Mouse (Mus musculus): ENCODE measurements around the gene Csk. TPM values are rescaled to one million over a fixed set of nuclear protein-coding genes. Genes with fewer than 3 reads are reported as not detected.

Csk gene
- total and polyA plus RNA-seq, 3 experiments = 118 to 332 (median 151) TPM

GRCm38 (mm10) chr9:57671037-57671436 is 17.6 kb upstream of the Csk start:
- H3K27me3 ChIP-seq (ENCODE audit: insufficient read depth, low read length) = peaks cover 28% of the 10 kb centered on the region
- H3K36me3 ChIP-seq (replicated peaks) = no peaks in the 10 kb centered on the region
- DNase-seq (ENCODE audit: low spot score) = no peak
- no peaks in the 10 kb centered on the region for H3K9me3 ChIP-seq (replicated peaks)
- H3K4me1 ChIP-seq (ENCODE audit: insufficient read depth, low read depth, low read length) = no peaks in the 10 kb centered on the region
- ATAC-seq (ENCODE audit: extremely low read depth, insufficient number of reproducible peaks, low FRiP score, poor library complexity, severe bottlenecking) = no peak
- no peak overlapping the region for H3K4me3 ChIP-seq (ENCODE audit: low read depth, low read length)
- TF ChIP-seq GATA2 (IDR thresholded peaks at IDR 0.05; ENCODE audit: borderline replicate concordance, low read depth, low read length) (no peak), TAL1 (conservative IDR thresholded peaks at IDR 0.05; ENCODE audit: low read depth, low read length) (no peak), POLR2AphosphoS5 (IDR thresholded peaks at IDR 0.05; ENCODE audit: insufficient replicate concordance, low read depth, low read length) (no peak), GATA1 (IDR thresholded peaks at IDR 0.05; ENCODE audit: borderline replicate concordance, low read length) (no peak), CTCF (IDR thresholded peaks at IDR 0.05; ENCODE audit: low read depth, low read length) (no peak)

- no peaks in the 10 kb centered on the region for H3K4me1 ChIP-seq (ENCODE audit: insufficient read depth, low read depth, low read length)
- H3K4me3 ChIP-seq (ENCODE audit: low read depth, low read length) = no peak overlapping the region
- no peaks in the 10 kb centered on the region for H3K36me3 ChIP-seq (replicated peaks)
- H3K27me3 ChIP-seq (ENCODE audit: insufficient read depth, low read length) = peaks cover 32% of the 10 kb centered on the region
- H3K9me3 ChIP-seq (replicated peaks) = no peaks in the 10 kb centered on the region
- TF ChIP-seq GATA2 (IDR thresholded peaks at IDR 0.05; ENCODE audit: borderline replicate concordance, low read depth, low read length) (no peak), TAL1 (conservative IDR thresholded peaks at IDR 0.05; ENCODE audit: low read depth, low read length) (no peak), GATA1 (IDR thresholded peaks at IDR 0.05; ENCODE audit: borderline replicate concordance, low read length) (no peak), POLR2AphosphoS5 (IDR thresholded peaks at IDR 0.05; ENCODE audit: insufficient replicate concordance, low read depth, low read length) (no peak), CTCF (IDR thresholded peaks at IDR 0.05; ENCODE audit: low read depth, low read length) (no peak)
- DNase-seq (ENCODE audit: low spot score) (no peak), ATAC-seq (ENCODE audit: extremely low read depth, insufficient number of reproducible peaks, low FRiP score, poor library complexity, severe bottlenecking) (no peak)
Measured at GRCm38 (mm10) chr9:57669566-57669965, 16.1 kb upstream of the Csk start.

- Histone ChIP-seq H3K9me3 (replicated peaks) (no peaks in the 10 kb centered on the region), H3K4me3 (ENCODE audit: low read depth, low read length) (no peak overlapping the region), H3K27me3 (ENCODE audit: insufficient read depth, low read length) (peaks cover 34% of the 10 kb centered on the region), H3K36me3 (replicated peaks) (no peaks in the 10 kb centered on the region), H3K4me1 (ENCODE audit: insufficient read depth, low read depth, low read length) (no peaks in the 10 kb centered on the region)
- ATAC-seq (ENCODE audit: extremely low read depth, insufficient number of reproducible peaks, low FRiP score, poor library complexity, severe bottlenecking) (no peak), DNase-seq (ENCODE audit: low spot score) (no peak)
- TF ChIP-seq GATA2 (IDR thresholded peaks at IDR 0.05; ENCODE audit: borderline replicate concordance, low read depth, low read length) (no peak), CTCF (IDR thresholded peaks at IDR 0.05; ENCODE audit: low read depth, low read length) (no peak), GATA1 (IDR thresholded peaks at IDR 0.05; ENCODE audit: borderline replicate concordance, low read length) (no peak), POLR2AphosphoS5 (IDR thresholded peaks at IDR 0.05; ENCODE audit: insufficient replicate concordance, low read depth, low read length) (no peak), TAL1 (conservative IDR thresholded peaks at IDR 0.05; ENCODE audit: low read depth, low read length) (no peak)
Measured at GRCm38 (mm10) chr9:57668277-57668676, 14.8 kb upstream of the Csk start.

- no peak for DNase-seq (ENCODE audit: low spot score)
- TF ChIP-seq GATA1 (IDR thresholded peaks at IDR 0.05; ENCODE audit: borderline replicate concordance, low read length) (no peak), POLR2AphosphoS5 (IDR thresholded peaks at IDR 0.05; ENCODE audit: insufficient replicate concordance, low read depth, low read length) (no peak), CTCF (IDR thresholded peaks at IDR 0.05; ENCODE audit: low read depth, low read length) (no peak), GATA2 (IDR thresholded peaks at IDR 0.05; ENCODE audit: borderline replicate concordance, low read depth, low read length) (no peak), TAL1 (conservative IDR thresholded peaks at IDR 0.05; ENCODE audit: low read depth, low read length) (no peak)
- H3K36me3 ChIP-seq (replicated peaks) = no peaks in the 10 kb centered on the region
- H3K4me1 ChIP-seq (ENCODE audit: insufficient read depth, low read depth, low read length) = no peaks in the 10 kb centered on the region
- H3K27me3 ChIP-seq (ENCODE audit: insufficient read depth, low read length) = peaks cover 34% of the 10 kb centered on the region
- no peak for ATAC-seq (ENCODE audit: extremely low read depth, insufficient number of reproducible peaks, low FRiP score, poor library complexity, severe bottlenecking)
- no peak overlapping the region for H3K4me3 ChIP-seq (ENCODE audit: low read depth, low read length)
- H3K9me3 ChIP-seq (replicated peaks) = no peaks in the 10 kb centered on the region
Measured at GRCm38 (mm10) chr9:57667817-57668216, 14.4 kb upstream of the Csk start.

- no peak for TF ChIP-seq CTCF (IDR thresholded peaks at IDR 0.05; ENCODE audit: low read depth, low read length)
- TF ChIP-seq GATA1 (IDR thresholded peaks at IDR 0.05; ENCODE audit: borderline replicate concordance, low read length) = no peak
- no peak for TF ChIP-seq GATA2 (IDR thresholded peaks at IDR 0.05; ENCODE audit: borderline replicate concordance, low read depth, low read length)
- no peak for TF ChIP-seq POLR2AphosphoS5 (IDR thresholded peaks at IDR 0.05; ENCODE audit: insufficient replicate concordance, low read depth, low read length)
- no peak for TF ChIP-seq TAL1 (conservative IDR thresholded peaks at IDR 0.05; ENCODE audit: low read depth, low read length)
- ATAC-seq (ENCODE audit: extremely low read depth, insufficient number of reproducible peaks, low FRiP score, poor library complexity, severe bottlenecking) (no peak), DNase-seq (ENCODE audit: low spot score) (no peak)
- Histone ChIP-seq H3K4me1 (ENCODE audit: insufficient read depth, low read depth, low read length) (no peaks in the 10 kb centered on the region), H3K4me3 (ENCODE audit: low read depth, low read length) (no peak overlapping the region), H3K27me3 (ENCODE audit: insufficient read depth, low read length) (peaks cover 34% of the 10 kb centered on the region), H3K36me3 (replicated peaks) (no peaks in the 10 kb centered on the region), H3K9me3 (replicated peaks) (no peaks in the 10 kb centered on the region)
Measured at GRCm38 (mm10) chr9:57667136-57667535, 13.7 kb upstream of the Csk start.

- no peaks in the 10 kb centered on the region for H3K36me3 ChIP-seq (replicated peaks)
- no peaks in the 10 kb centered on the region for H3K4me1 ChIP-seq (ENCODE audit: insufficient read depth, low read depth, low read length)
- TF ChIP-seq CTCF (IDR thresholded peaks at IDR 0.05; ENCODE audit: low read depth, low read length) (no peak), GATA2 (IDR thresholded peaks at IDR 0.05; ENCODE audit: borderline replicate concordance, low read depth, low read length) (no peak), GATA1 (IDR thresholded peaks at IDR 0.05; ENCODE audit: borderline replicate concordance, low read length) (no peak), POLR2AphosphoS5 (IDR thresholded peaks at IDR 0.05; ENCODE audit: insufficient replicate concordance, low read depth, low read length) (no peak), TAL1 (conservative IDR thresholded peaks at IDR 0.05; ENCODE audit: low read depth, low read length) (no peak)
- H3K9me3 ChIP-seq (replicated peaks) = no peaks in the 10 kb centered on the region
- H3K27me3 ChIP-seq (ENCODE audit: insufficient read depth, low read length) = peaks cover 36% of the 10 kb centered on the region
- no peak overlapping the region for H3K4me3 ChIP-seq (ENCODE audit: low read depth, low read length)
- DNase-seq (ENCODE audit: low spot score) = no peak
- no peak for ATAC-seq (ENCODE audit: extremely low read depth, insufficient number of reproducible peaks, low FRiP score, poor library complexity, severe bottlenecking)
Measured at GRCm38 (mm10) chr9:57666536-57666935, 13.1 kb upstream of the Csk start.

Data from G1E (cell line).